Mouse (Mus musculus): ENCODE data around the gene Hs2st1.

- TF ChIP-seq CTCF (IDR thresholded peaks at IDR 0.05; ENCODE audit: low read depth) (no peak), EP300 (IDR thresholded peaks at IDR 0.05; ENCODE audit: low read depth) (no peak)
Observed at GRCm38 (mm10) chr3:144563916-144564315, 6.1 kb downstream of the Hs2st1 start.

All from liver, postnatal 0 days (tissue).